Mouse (Mus musculus) midbrain, embryonic 15.5 days (tissue): Measurements from ENCODE around the gene Rwdd2b. TPM values are rescaled to one million over a fixed set of nuclear protein-coding genes. Genes with fewer than 3 reads are reported as not detected.

Experiments used
- ATAC-seq: fragments of 200-750 bp; cut with Nextera tagmentation; replicated peaks from 2 replicates; pipeline ENCODE4 v1.8.0; 2017; ENCODE audit warnings: moderate TSS enrichment
- H3K27ac ChIP-seq: fragments of 300-500 bp; sonication (generic); 2 replicates; pipeline ENCODE4 v1.5.1; 2015; ENCODE audit warnings: mild to moderate bottlenecking, inconsistent platforms
- H3K27me3 ChIP-seq: fragments of 300-500 bp; sonication (generic); replicated peaks from 2 replicates; pipeline ENCODE4 v1.6.1; 2015; ENCODE audit warnings: inconsistent platforms
- H3K36me3 ChIP-seq: fragments of 300-500 bp; sonication (generic); replicated peaks from 2 replicates; pipeline ENCODE4 v1.6.1; 2015; ENCODE audit warnings: inconsistent platforms
- H3K4me1 ChIP-seq: fragments of 300-500 bp; sonication (generic); 2 replicates; pipeline ENCODE4 v1.6.1; 2015; ENCODE audit warnings: inconsistent platforms
- H3K4me2 ChIP-seq: fragments of 300-500 bp; sonication (generic); 2 replicates; pipeline ENCODE4 v1.6.1; 2015; ENCODE audit warnings: inconsistent platforms, mild to moderate bottlenecking, moderate library complexity
- H3K4me3 ChIP-seq: fragments of 300-500 bp; sonication (generic); 2 replicates; pipeline ENCODE4 v1.5.1; 2015; ENCODE audit warnings: mild to moderate bottlenecking, inconsistent platforms
- H3K9ac ChIP-seq: fragments of 300-500 bp; sonication (generic); 2 replicates; pipeline ENCODE4 v1.6.1; 2015; ENCODE audit warnings: mild to moderate bottlenecking, inconsistent platforms
- H3K9me3 ChIP-seq: fragments of 300-500 bp; sonication (generic); 2 replicates; pipeline ENCODE4 v1.6.1; 2016; ENCODE audit warnings: inconsistent platforms
- WGBS: fragments of 180-500 bp; shearing (Covaris S2); methylation state at CpG from one replicate; pipeline ENCODE4 v1.1.7; 2015; ENCODE audit warnings: mixed read lengths; 5-methylcytosine and 5-hydroxymethylcytosine counted together
- polyA plus RNA-seq: library from polyadenylated mRNA; unstranded; fragments of >200 nt; fragmentation: Nextera tagmentation; extraction: Ambion mirVana; gene quantifications from 2 replicates; pipeline ENCODE4 v1.2.1, GENCODE M21; 2015

Rwdd2b gene
- polyA plus RNA-seq, 1 experiment from 2014 or later, result 14.4 TPM

- Histone ChIP-seq H3K9ac (no peak overlapping the region), H3K4me3 (no peak overlapping the region), H3K36me3 (no peaks in the 10 kb centered on the region), H3K27ac (no peak overlapping the region), H3K27me3 (no peaks in the 10 kb centered on the region), H3K4me1 (peaks cover 17% of the 10 kb centered on the region), H3K9me3 (no peaks in the 10 kb centered on the region), H3K4me2 (no peak overlapping the region)
- ATAC-seq, result no peak
- WGBS, result 62% methylated on average over 5 of the region's 5 CpGs
These were observed 1.9 kb upstream of the Rwdd2b start for GRCm38 (mm10) chr16:87442291-87442690.

GRCm38 (mm10) chr16:87441089-87441488 lies 716 bp upstream of the Rwdd2b start:
- no peak for ATAC-seq
- Histone ChIP-seq H3K4me2 (peak overlapping the region; percentile 65), H3K36me3 (no peaks in the 10 kb centered on the region), H3K4me3 (peak overlapping the region; percentile 69), H3K9me3 (no peaks in the 10 kb centered on the region), H3K27me3 (no peaks in the 10 kb centered on the region), H3K9ac (peak overlapping the region; percentile 83), H3K27ac (peak overlapping the region; percentile 94), H3K4me1 (peaks cover 17% of the 10 kb centered on the region)
- 26% methylated on average over 9 of the region's 9 CpGs for WGBS

GRCm38 (mm10) chr16:87438697-87439096 lies 1.7 kb downstream of the Rwdd2b start:
- no peak overlapping the region for H3K4me2 ChIP-seq
- no peaks in the 10 kb centered on the region for H3K9me3 ChIP-seq
- H3K9ac ChIP-seq, result no peak overlapping the region
- H3K4me3 ChIP-seq, result no peak overlapping the region
- H3K27ac ChIP-seq, result no peak overlapping the region
- H3K27me3 ChIP-seq, result no peaks in the 10 kb centered on the region
- no peak for ATAC-seq
- H3K36me3 ChIP-seq, result no peaks in the 10 kb centered on the region
- peaks cover 17% of the 10 kb centered on the region for H3K4me1 ChIP-seq
- WGBS, result 90% methylated on average over 8 of the region's 8 CpGs

- WGBS, result 95% methylated on average over 21 of the region's 21 CpGs
These were observed 3.3 kb downstream of the Rwdd2b start for GRCm38 (mm10) chr16:87437096-87437495.

GRCm38 (mm10) chr16:87435411-87436205 lies 4.8 kb downstream of the Rwdd2b start:
- no peaks in the 10 kb centered on the region for H3K36me3 ChIP-seq
- H3K27ac ChIP-seq, result no peak overlapping the region
- no peak overlapping the region for H3K9ac ChIP-seq
- no peak for ATAC-seq
- H3K4me1 ChIP-seq, result peaks cover 17% of the 10 kb centered on the region
- no peak overlapping the region for H3K4me2 ChIP-seq
- H3K9me3 ChIP-seq, result no peaks in the 10 kb centered on the region
- WGBS, result 89% methylated on average over 13 of the region's 13 CpGs
- no peak overlapping the region for H3K4me3 ChIP-seq
- no peaks in the 10 kb centered on the region for H3K27me3 ChIP-seq

More at GRCm38 (mm10) chr16:87437096-87437495, 3.3 kb downstream of the Rwdd2b start:
- Histone ChIP-seq H3K27ac (no peak overlapping the region), H3K9me3 (no peaks in the 10 kb centered on the region), H3K4me1 (peaks cover 17% of the 10 kb centered on the region), H3K36me3 (no peaks in the 10 kb centered on the region), H3K4me2 (no peak overlapping the region), H3K4me3 (no peak overlapping the region), H3K9ac (no peak overlapping the region), H3K27me3 (no peaks in the 10 kb centered on the region)
- no peak for ATAC-seq

GRCm38 (mm10) chr16:87434946-87435345 lies 5.4 kb downstream of the Rwdd2b start:
- no peaks in the 10 kb centered on the region for H3K9me3 ChIP-seq
- no peaks in the 10 kb centered on the region for H3K27me3 ChIP-seq
- no peak overlapping the region for H3K4me3 ChIP-seq
- peaks cover 21% of the 10 kb centered on the region for H3K4me1 ChIP-seq
- H3K4me2 ChIP-seq, result no peak overlapping the region
- no peak overlapping the region for H3K9ac ChIP-seq
- no peak overlapping the region for H3K27ac ChIP-seq
- ATAC-seq, result no peak
- H3K36me3 ChIP-seq, result no peaks in the 10 kb centered on the region
- 81% methylated on average over 6 of the region's 6 CpGs for WGBS

- H3K27ac ChIP-seq, result no peak overlapping the region
- no peaks in the 10 kb centered on the region for H3K36me3 ChIP-seq
- 95% methylated on average over 7 of the region's 7 CpGs for WGBS
- H3K4me1 ChIP-seq, result peaks cover 14% of the 10 kb centered on the region
- no peaks in the 10 kb centered on the region for H3K27me3 ChIP-seq
- H3K4me3 ChIP-seq, result no peak overlapping the region
- H3K4me2 ChIP-seq, result no peak overlapping the region
- H3K9me3 ChIP-seq, result no peaks in the 10 kb centered on the region
- no peak overlapping the region for H3K9ac ChIP-seq
- no peak for ATAC-seq
These were observed 6.1 kb downstream of the Rwdd2b start for GRCm38 (mm10) chr16:87434266-87434665.

GRCm38 (mm10) chr16:87432033-87432814 lies 8.1 kb downstream of the Rwdd2b start, which contains the start of gene Ltn1:
Ltn1 (minus strand) TSS chr16:87432612.
- no peaks in the 10 kb centered on the region for H3K27me3 ChIP-seq
- under 1% methylated on average over 56 of the region's 56 CpGs for WGBS
- H3K4me1 ChIP-seq, result peaks cover 14% of the 10 kb centered on the region
- peak within 1 kb of the TSS; percentile 82 for H3K9ac ChIP-seq
- peak within 1 kb of the TSS; percentile 84 for H3K4me2 ChIP-seq
- no peaks in the 10 kb centered on the region for H3K9me3 ChIP-seq
- peak; percentile 100 for ATAC-seq
- peak within 1 kb of the TSS; percentile 76 for H3K27ac ChIP-seq
- peak within 1 kb of the TSS; percentile 98 for H3K4me3 ChIP-seq
- H3K36me3 ChIP-seq, result no peaks in the 10 kb centered on the region

- Histone ChIP-seq H3K27me3 (no peaks in the 10 kb centered on the region), H3K9ac (no peak overlapping the region), H3K4me1 (peaks cover 14% of the 10 kb centered on the region), H3K4me2 (no peak overlapping the region), H3K9me3 (no peaks in the 10 kb centered on the region), H3K36me3 (peaks cover 36% of the 10 kb centered on the region), H3K27ac (no peak overlapping the region), H3K4me3 (no peak overlapping the region)
- 97% methylated on average over 8 of the region's 8 CpGs for WGBS
- no peak for ATAC-seq
These were observed 12.9 kb downstream of the Rwdd2b start for GRCm38 (mm10) chr16:87427516-87427915.

GRCm38 (mm10) chr16:87420662-87421061 lies 19.7 kb downstream of the Rwdd2b start:
- H3K27me3 ChIP-seq, result no peaks in the 10 kb centered on the region
- no peak overlapping the region for H3K27ac ChIP-seq
- ATAC-seq, result no peak
- H3K4me1 ChIP-seq, result no peaks in the 10 kb centered on the region
- peaks cover 89% of the 10 kb centered on the region for H3K36me3 ChIP-seq
- H3K4me3 ChIP-seq, result no peak overlapping the region
- H3K9me3 ChIP-seq, result peaks cover 4% of the 10 kb centered on the region; the same call in 1 of the 2 replicates
- no peak overlapping the region for H3K9ac ChIP-seq
- 96% methylated on average over 8 of the region's 8 CpGs for WGBS
- H3K4me2 ChIP-seq, result no peak overlapping the region

- H3K9me3 ChIP-seq, result no peaks in the 10 kb centered on the region
- no peak overlapping the region for H3K9ac ChIP-seq
- no peaks in the 10 kb centered on the region for H3K27me3 ChIP-seq
- H3K4me2 ChIP-seq, result no peak overlapping the region
- H3K4me1 ChIP-seq, result no peaks in the 10 kb centered on the region
- no peak for ATAC-seq
- H3K36me3 ChIP-seq, result peaks cover 71% of the 10 kb centered on the region
- 74% methylated on average over 3 of the region's 3 CpGs for WGBS
- no peak overlapping the region for H3K27ac ChIP-seq
- no peak overlapping the region for H3K4me3 ChIP-seq
These were observed 35.4 kb downstream of the Rwdd2b start for GRCm38 (mm10) chr16:87405001-87405400.

- H3K9ac ChIP-seq, result no peak overlapping the region
- no peaks in the 10 kb centered on the region for H3K27me3 ChIP-seq
- peak; percentile 91 for ATAC-seq
- H3K4me1 ChIP-seq, result no peaks in the 10 kb centered on the region
- H3K4me2 ChIP-seq, result no peak overlapping the region
- H3K36me3 ChIP-seq, result peaks cover 32% of the 10 kb centered on the region
- H3K9me3 ChIP-seq, result no peaks in the 10 kb centered on the region
- no peak overlapping the region for H3K27ac ChIP-seq
- H3K4me3 ChIP-seq, result no peak overlapping the region
- WGBS, result 49% methylated on average over 16 of the region's 16 CpGs
These were observed 46.4 kb downstream of the Rwdd2b start for GRCm38 (mm10) chr16:87393813-87394548.
